Comparison of ENCODE assay signal across 15 mouse cellular contexts in the genomic region with DNA sequence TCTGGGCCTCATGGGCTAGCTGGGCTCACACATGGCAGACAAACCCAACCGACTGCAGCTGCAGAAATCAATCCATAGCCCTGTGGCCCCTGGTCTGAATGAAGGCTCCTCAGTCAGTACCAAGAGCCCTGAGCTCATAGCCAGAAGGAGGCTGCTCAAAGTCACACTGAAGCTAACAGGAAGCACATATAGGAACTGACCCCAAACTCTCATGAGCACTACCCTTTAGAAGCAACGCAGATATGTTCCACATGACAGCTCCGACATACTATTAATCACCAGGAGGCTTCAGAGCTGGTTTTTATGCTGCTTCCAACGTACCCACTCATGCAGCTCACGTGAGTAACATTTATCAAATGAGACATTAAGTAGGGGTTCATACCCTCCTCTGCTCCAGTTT.
"Had no signal": no experiment of that assay in that cellular context is flagged by ENCODE, and none has a peak within 500 bp of the region (broad histone marks: within the 10 kb centered on the region; RNA-seq: fewer than 3 reads in every experiment).

No protein-coding gene starts in this region.

- H3K27ac ChIP-seq: liver, embryonic 12.5 days; liver, embryonic 14.5 days; macrophage; midbrain, embryonic 13.5 days; midbrain, embryonic 15.5 days; neural tube, embryonic 12.5 days had no signal

- H3K9me3 ChIP-seq: liver, embryonic 12.5 days; megakaryocyte, embryonic 14.5 days; midbrain, embryonic 13.5 days; midbrain, embryonic 15.5 days; neural tube, embryonic 12.5 days had no signal

- ATAC-seq: liver, embryonic 12.5 days; midbrain, embryonic 13.5 days; midbrain, embryonic 15.5 days had no signal

- DNase-seq: lung, adult 18-20 months; lung, embryonic 14.5 days; lung, postnatal 14 days; lung, postnatal 36 days; right cerebral cortex, postnatal 14 days; thymus, adult 18-20 months; thymus, postnatal 25 days; thymus, postnatal 4 days had no signal

- H3K27me3 ChIP-seq: liver, embryonic 12.5 days; megakaryocyte, embryonic 14.5 days; midbrain, embryonic 13.5 days; midbrain, embryonic 15.5 days; neural tube, embryonic 12.5 days had no signal

- H3K4me2 ChIP-seq: liver, embryonic 12.5 days; lung, embryonic 14.5 days; midbrain, embryonic 13.5 days; midbrain, embryonic 15.5 days; neural tube, embryonic 12.5 days had no signal

- H3K9ac ChIP-seq: liver, embryonic 12.5 days; liver, embryonic 14.5 days; lung, embryonic 14.5 days; midbrain, embryonic 13.5 days; midbrain, embryonic 15.5 days; neural tube, embryonic 12.5 days had no signal

- H3K4me1 ChIP-seq: midbrain, embryonic 13.5 days; midbrain, embryonic 15.5 days; neural tube, embryonic 12.5 days had no signal

- H3K36me3 ChIP-seq: liver, embryonic 12.5 days; midbrain, embryonic 13.5 days; midbrain, embryonic 15.5 days; neural tube, embryonic 12.5 days had no signal

- H3K4me3 ChIP-seq: liver, embryonic 12.5 days; megakaryocyte, embryonic 14.5 days; midbrain, embryonic 13.5 days; midbrain, embryonic 15.5 days; neural tube, embryonic 12.5 days had no signal
